Mouse (Mus musculus) hematopoietic multipotent progenitor cell, adult 10-12 weeks (in vitro differentiated cells): ENCODE results near the gene Sdha. TPM values are rescaled to one million over a fixed set of nuclear protein-coding genes. Genes with fewer than 3 reads are reported as not detected.

Experiments used
- polyA plus RNA-seq: library from polyadenylated mRNA; stranded (reverse); fragments of >175 nt; gene quantifications from 2 replicates; pipeline ENCODE4 v1.2.3, GENCODE M21; 2012; ENCODE audit warnings: low replicate concordance

The Sdha gene
- 21.8 and 32.3 TPM in 2 replicates for polyA plus RNA-seq

GRCm38 (mm10) chr13:74349566-74350434 lies at the start of gene Sdha, which contains the start of gene Ccdc127:
Gene Sdha (minus strand): TSS chr13:74350280.
Gene Ccdc127 (plus strand): TSS chr13:74350309.

GRCm38 (mm10) chr13:74399298-74399839 lies 49.3 kb upstream of the Sdha start, which contains the start of gene Ftl1-ps1:
Gene Ftl1-ps1 (plus strand): TSS chr13:74399694.

GRCm38 (mm10) chr13:74390371-74390990 lies 40.4 kb upstream of the Sdha start, which contains the start of gene Zfp72:
Gene Zfp72 (minus strand): TSS chr13:74390836.

GRCm38 (mm10) chr13:74363859-74364235 lies 13.8 kb upstream of the Sdha start, which contains the start of gene Lrrc14b:
Gene Lrrc14b (minus strand): TSS chr13:74364005.

GRCm38 (mm10) chr13:74317170-74317849 lies 32.8 kb downstream of the Sdha start, which contains the start of gene Pdcd6:
Gene Pdcd6 (minus strand): TSS chr13:74317580.

GRCm38 (mm10) chr13:74292167-74292566 lies 57.9 kb downstream of the Sdha start, which contains the start of gene Ahrr:
Gene Ahrr (minus strand): TSS chr13:74292331.

Other genes starting within 250 kb of the Sdha start
- gene Slc9a3, start 228.8 kb downstream of the Sdha start, polyA plus RNA-seq: not detected in 2 replicates
- gene Exoc3, start 141.5 kb downstream of the Sdha start, polyA plus RNA-seq: 4.9 and 39.6 TPM in 2 replicates
- 0.20 and 0.43 TPM in 2 replicates for gene Ahrr, start 57.9 kb downstream of the Sdha start, polyA plus RNA-seq
- 28.1 and 45.7 TPM in 2 replicates for gene Pdcd6, start 32.7 kb downstream of the Sdha start, polyA plus RNA-seq
- gene Ccdc127, start within 50 bp of the Sdha start, polyA plus RNA-seq: 0.22 and 0.85 TPM in 2 replicates
- gene Lrrc14b, start 13.7 kb upstream of the Sdha start, polyA plus RNA-seq: not detected in 2 replicates
- gene Zfp72, start 40.6 kb upstream of the Sdha start, polyA plus RNA-seq: 0.14 and 0.31 TPM in 2 replicates
- gene Ftl1-ps1, start 49.4 kb upstream of the Sdha start, polyA plus RNA-seq: 13.2 and 44.2 TPM in 2 replicates
- gene Zfp825, start 143.7 kb upstream of the Sdha start, polyA plus RNA-seq: 0.25 and 0.68 TPM in 2 replicates